Mouse (Mus musculus) forelimb bud, embryonic 11.5 days (tissue): Measurements from ENCODE around the gene Aak1.

Source experiments
- DNase-seq: peaks from one replicate; pipeline ENCODE4 v3.0.0-alpha.2; 2012; ENCODE audit warnings: low read depth, low spot score

Aak1 gene

DNA sequence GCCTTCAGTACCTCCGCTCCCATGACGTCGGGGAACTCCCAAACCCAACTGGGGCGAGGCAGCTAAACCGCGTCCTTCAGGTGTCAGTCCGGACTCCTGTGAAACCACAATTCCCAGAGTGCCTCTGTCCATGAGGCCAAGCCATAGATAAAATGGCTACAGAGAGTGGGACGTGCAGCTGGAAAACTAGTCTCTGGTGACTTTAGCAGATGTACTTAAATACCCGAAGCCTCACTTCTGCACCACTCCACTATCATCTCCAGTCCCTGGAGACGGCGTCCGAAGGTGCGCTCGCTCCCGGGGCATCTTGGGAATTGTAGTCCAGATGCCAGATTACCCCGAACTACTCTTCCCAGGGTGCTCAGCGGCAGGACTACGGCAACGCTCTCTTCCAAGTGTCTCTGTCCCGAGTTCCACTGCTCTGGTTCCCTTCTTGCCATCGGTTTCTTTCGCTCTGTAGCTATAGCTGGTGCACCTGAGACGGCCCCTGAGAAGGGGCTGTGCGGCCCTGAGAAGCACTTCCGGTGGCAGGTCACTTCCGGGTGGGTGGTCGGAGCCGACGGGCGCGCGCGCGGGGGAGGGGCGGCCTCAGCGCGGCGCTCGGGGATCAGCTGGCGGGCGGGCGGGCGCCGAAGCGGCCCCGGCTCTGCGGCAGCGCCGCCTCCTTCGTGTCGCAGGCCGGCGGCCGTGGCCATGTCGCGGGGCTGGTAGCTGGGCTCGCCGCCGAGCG, at the start of gene Aak1:
Gene Aak1, plus strand, starts transcription at position 603 of the 730 bp plus-strand sequence.
- peak; percentile 84 for DNase-seq

DNA sequence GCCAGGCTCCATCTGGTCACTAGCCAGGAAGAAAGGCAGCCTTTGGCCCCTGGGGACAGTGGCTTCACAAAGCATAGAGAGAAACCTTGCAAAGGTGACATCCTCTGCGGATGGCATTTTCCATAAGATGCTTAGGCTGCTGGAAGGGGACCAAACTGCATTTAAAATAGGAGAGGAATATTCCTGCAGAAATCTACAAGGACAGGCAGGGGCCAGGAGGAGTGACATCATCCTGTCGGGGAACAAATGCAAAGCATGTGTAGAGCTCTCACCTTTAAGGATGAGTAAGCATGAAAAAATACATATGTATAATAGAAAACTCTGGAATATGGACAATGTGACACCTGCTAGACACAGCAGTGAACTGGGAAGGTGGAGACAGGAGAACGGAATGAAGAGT, 48.9 kb upstream of the Aak1 start:
- DNase-seq, result no peak

DNA sequence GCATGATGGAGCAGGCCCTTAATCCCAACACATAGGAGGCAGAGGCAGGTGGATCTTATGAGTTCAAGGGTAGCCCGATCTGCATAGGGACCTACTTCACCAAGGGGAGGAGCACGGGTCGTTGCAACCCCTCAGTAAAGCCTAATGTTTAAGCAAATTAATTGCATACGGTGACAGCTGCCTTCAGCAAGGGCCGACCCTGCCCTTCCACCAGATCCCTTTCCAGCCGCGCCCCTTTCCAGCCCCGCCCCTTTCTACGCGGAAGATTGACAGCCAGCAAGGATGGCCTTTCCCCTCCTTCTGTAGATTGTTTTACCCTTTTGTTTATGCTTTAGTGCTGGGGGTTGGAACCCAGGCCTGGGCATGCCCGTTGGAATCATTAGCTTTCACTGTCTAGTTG, 47.9 kb upstream of the Aak1 start:
- no peak for DNase-seq

DNA sequence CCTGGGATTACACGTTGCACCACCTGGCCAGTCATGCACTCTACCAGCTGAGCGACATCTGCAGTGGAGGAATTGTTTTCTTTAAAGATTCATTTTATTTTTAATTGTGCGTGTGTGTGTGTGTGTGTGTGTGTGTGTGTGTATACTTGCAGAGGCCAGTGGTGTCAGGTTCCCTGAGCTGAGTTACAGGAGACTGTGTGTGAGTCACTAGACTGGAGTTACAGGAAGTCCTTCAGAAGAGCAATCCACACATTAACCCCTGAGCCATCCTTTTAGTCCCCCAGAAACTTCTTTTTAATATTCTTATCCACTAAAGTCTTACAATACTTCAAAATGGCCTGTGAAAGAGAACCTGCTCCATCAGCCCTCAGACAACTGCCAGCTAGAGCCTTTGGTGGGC, 44.7 kb upstream of the Aak1 start:
- DNase-seq, result no peak

DNA sequence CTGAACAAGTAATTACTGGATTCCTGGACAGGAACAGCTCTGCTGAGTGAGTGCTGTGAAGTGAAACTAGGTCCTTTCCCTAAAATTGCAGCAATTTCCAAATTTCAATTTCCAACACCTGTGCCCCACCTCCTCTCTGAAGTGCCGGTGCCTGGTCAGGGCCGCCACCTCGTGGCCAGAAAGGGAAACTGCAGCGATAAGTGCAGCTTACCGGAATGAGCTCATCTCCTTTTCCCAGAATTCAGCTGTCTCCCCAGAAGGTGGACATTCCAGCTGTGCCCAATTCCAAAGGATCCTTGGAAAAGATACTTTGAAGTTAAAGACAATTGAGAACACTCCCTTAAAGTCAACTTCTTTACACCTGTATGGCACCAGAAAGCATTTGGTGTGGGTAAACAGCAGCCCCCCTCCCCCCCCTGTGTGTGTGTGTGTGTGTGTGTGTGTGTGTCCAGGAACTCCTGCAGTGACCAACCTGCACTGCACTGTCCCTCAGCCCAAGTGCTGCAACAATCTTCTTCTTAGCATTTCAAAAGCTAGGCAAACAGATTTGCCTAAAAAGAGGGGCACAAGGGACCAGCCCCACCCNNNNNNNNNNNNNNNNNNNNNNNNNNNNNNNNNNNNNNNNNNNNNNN, 42.7 kb upstream of the Aak1 start:
- peak; percentile 51 for DNase-seq

DNA sequence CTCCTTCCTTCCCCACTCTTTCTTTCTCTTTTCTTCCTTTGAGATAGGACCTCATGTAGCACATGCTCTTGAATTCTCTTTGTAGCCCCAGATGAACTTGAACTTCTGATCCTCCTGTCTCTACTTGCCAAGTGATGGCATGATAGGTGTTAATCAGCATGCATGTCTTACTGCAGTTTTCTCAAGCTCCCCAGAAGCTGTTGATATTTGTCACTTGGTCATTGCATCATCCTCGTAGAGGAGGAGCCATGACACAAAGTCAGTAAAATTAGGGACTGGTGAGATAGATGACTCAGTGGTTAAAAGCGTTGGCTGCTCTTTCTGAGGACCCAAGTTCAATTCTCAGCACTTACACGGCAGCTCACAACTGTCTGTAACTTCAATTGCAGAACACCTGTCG, 36.4 kb upstream of the Aak1 start:
- DNase-seq, result no peak

DNA sequence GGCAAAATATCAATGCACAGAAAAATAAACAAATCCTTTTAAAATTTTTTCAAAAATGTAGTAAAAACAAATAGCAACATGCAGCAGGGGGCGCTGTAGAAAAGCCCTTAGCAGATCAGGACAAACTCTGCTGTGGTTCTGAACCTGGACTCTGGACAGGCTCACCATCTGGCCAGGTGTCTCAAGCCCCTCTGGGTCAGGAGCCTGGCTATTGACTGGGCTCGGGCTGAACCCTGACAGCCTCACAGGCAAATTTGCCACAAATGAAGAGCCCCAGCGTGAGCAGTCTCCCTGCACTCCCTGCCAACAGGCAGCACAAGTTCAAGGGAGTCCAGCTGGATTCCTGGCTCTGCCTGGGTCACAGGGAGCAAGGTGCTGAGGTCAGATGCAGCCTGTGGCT, 36.0 kb upstream of the Aak1 start:
- DNase-seq, result no peak

DNA sequence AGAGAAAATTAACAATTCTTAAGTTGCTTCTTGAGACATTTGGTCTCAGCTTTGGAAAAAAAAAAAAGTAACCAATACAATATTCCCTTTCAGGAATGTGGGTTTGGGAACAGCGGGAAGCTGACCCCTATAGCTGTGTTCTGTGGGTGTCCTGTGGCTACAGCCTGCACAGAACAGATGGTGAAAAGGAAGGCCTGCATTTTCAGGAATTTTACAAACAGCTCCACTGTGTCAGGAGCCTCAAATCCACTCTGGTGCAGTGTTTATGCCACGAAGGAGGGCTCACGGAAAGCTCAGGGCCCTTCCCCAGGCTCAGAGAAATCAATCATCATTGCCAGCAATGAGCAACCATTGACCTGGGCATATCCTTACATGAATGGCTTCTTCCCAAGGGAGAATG, 34.4 kb upstream of the Aak1 start:
- no peak for DNase-seq

DNA sequence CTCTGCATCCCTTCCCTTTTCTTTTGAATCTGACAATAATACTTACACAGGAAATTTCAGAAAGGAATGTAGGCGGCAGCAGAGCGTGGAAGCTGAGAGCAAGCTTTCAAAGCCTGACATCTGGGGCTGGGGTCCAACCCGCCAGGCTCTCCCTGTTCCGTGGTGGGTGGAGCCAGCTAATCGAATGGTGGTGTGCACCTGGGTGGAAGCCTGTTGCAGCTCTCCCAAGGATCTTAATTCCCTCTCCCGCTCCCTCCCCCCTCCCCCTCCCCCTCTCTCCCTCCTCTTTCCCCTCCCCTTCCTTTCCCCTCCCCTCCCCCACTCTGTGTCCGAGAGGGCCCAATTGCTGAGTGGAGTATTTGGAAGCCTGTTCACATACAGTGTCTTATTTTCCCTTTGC, 33.9 kb upstream of the Aak1 start:
- peak; percentile 43 for DNase-seq

DNA sequence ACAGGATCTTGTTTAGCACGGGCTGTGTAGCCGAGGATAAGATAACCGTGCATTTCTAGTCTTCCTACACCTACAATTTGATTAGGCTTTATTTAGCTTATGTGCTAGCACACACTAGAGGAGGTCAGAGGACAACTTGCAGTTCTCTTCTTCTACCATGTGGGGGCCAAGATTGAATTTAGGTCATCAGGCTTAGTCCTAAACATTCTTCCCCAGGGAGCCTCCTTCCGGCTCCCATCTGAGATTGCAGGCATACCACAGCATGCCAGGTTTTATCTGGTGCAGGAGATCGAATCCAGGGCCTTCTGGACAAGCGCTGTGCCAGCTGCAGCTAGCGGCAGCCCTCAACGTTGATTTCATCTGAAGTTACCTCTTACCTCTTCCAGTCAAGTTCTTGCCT, 32.7 kb upstream of the Aak1 start:
- DNase-seq, result peak; percentile 54

DNA sequence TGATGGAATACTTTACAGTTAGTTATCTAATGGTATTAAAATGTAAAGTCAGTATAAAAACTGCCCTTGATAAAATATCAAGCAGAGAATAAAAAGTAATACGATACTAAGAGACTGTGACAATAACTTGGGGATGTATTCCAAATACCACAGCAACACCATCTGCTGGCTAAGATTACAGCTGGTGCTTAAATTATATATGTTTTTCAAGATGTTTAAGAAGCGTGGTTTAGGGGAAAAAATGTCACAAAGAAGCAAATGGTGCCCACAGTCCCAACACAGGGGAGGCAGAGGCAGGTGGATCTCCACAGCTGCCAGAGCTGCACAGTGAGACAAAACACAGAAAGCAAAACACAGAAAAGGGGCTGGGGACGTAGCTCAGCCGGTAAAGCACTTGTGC, 30.4 kb upstream of the Aak1 start:
- no peak for DNase-seq

DNA sequence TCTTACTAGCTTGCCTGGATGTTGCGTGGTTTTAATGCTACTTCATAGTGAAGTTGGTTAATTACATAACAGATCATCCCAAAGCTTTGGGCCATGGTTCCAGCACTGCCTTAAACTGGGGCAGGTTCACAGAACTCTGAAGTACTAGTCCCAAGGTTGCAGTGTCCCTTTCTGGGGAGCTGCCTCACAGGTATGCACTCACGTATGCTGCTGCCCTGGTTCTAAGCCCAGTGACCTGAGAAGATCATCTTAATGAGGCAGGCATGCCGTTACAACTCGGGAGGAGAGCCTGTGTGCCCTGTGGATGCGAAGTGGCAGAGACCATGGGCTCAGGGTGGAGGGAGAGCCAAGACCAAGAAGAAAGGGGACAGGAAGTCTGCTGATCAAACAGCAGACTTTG, 29.4 kb upstream of the Aak1 start:
- DNase-seq, result no peak

DNA sequence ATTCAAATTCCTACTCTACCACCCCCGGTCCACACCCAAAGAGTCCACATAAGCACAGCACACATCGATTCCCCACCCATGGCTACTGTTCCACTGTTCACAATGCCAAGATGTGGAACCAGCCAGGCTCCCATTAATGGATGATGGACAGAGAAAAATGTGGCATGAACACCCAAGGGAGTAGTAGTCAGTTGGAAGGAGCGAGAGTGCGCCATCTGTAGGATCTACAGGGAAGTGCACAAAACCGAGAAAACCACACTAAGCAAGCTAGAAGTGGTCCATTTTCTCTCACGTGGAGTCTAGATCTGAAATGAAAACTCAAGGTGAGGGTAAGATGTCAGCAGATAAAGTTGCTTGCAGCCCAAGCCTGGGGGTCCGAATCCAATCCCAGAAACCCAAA, 28.6 kb upstream of the Aak1 start:
- DNase-seq, result no peak

DNA sequence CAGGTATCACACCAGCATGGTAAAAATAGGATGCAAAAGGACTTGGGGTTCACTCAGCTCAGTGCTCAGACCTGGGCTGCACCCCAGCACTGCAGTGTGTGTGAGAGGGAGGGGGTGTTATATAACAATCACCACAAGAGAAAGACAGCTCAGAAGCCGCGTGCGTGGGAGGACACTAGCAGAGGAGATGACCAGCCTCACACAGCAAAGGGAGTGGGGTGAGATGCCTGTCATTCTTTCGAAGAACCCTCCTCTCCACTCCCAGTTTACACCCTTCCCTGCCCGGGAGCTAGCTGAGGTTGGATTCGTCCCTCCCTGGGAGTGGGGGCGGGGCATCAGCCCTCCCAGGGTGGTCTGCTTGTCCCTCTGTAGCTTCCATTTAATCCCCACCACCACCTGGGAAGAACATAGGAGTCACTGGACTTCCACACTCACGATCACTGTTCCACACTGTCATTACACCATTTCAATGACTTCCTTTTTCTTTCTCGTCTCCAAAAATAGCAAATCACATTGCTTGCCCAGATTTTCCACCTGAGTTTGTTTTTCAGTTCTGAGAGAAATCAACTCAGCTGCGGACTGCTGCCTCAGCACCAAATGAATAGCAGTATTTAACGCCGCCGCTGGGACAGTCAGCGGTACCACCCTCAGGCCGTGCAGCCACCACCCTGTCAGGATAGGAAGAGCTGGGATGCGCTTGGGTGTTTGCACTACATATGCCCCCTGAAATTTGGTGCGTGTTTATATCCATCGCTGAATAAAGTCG, 26.8 kb upstream of the Aak1 start:
- DNase-seq, result no peak

DNA sequence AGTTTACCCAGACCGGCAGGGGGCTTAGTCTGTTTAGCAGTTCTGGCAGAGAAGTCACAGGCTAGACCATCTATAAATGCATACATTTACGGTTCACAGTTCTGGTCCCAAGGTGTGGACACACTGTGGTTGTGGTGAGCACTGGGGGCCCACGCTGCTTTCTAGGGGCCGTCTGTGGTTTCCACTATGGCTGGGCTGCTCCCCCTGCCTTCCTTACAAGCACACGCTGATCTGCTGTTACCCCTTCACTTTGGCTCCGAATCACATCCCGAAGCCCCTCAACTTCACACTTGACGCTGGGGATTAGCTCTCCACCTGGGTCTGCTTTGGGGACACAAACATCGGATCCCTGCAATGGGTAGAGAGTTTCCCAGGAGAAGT, 26.3 kb upstream of the Aak1 start:
- no peak for DNase-seq

DNA sequence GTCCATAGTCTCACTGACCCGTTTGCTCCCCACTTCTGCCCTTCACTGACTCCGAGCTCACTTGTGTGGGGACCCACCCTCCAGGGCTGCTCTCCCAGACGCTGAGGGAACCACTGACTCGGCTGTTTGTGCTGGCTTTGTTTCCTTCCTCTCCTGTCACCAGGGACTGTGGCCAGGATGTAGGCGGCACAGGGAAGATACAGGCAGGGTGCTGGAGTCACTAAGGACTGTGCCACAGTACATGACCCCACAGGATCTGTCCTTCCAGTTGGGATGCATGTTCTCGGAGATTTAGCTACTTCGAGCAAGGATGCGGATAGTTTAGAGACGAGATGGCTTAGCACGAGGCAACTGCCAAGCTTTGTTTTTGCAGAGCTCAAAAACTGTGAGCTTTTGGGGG, 25.5 kb upstream of the Aak1 start:
- no peak for DNase-seq

DNA sequence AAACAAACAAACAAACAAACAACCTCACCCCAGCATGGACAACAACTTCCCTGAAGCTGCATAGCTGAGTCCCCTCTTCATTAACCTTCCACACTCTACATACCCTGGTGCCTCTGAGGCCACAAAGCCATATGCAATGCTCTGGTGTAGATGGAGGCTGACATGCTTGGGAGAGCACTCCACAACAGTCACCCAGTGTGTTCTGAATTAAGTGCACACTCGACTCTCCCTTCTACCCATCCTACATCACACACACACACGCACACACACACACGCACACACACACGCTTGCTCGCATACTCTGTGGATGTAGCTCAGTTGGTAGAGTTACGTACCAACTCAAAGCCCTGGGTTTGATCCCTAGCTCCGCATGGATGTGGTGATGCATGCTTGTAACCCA, 24.9 kb upstream of the Aak1 start:
- no peak for DNase-seq

DNA sequence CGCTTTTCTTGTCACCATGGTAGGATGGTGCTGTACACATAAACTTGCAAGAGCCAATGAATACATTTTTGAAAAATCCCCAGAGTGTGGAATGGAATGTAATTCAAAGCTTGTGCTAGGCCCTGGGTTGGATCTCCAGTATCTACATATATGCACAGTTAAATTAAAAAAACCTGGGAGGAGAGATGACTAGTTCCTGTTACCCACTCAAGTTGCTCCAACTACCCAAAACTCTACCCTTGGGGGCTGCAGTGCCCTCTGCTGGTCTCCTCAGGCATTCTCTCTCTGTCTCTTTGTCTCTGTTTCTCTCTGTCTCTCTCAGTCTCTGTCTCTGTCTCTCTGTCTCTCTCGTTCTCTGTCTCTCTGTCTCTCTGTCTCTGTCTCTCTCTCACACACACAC, 21.9 kb upstream of the Aak1 start:
- no peak for DNase-seq

DNA sequence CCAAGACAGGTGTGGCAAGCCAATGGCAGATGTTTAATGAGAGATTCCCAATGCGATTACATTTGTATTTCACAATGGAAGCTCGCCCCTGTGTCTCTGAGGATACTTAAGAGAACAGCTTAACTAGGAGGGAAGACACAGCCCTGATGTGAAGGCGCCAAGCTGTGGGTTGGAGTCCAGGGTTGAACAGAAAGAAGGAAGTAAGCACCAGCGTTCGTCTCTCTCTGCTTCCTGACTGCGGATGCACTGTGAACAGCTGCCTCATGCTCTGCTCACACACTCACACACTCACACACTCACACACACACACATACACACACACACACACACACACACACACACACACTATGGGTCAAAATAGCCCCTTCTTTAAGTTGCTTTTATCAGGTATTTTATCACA, 19.5 kb upstream of the Aak1 start:
- no peak for DNase-seq

DNA sequence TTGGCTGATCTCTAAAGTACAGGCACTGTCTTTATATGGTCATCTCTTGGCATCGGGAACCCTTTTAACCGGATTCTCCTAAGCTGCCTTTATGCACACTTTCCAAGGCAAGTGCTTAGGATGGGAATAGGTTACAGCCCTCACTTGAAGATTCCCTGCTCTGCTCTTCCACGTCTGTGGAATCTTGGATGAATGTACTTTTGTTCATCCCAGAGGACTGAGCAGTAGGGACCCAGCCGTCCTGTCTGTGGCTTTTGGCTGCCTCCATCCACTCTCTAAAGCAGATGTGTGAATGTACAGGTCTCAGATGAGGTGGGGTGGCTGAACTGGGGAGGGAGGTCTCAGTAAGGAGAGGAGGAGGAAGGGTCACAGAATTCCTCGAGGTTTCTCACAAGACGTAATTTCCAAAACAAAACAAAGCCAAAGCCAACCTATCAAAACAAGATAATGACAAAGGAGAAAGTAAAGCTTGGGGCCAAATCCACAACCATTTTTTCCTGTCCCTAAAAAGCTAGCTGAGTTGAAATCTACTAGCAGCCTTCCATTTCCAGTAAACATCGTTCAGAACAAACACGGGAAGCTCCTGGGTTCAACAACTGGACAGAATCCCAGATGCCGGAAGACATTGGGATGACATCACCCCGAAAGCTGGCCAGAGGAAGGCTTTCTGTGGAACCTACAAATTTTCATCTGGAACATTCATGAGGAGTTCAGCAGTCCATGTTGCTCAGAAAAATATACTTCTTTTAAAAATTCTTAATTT, 18.4 kb upstream of the Aak1 start:
- DNase-seq, result no peak

DNA sequence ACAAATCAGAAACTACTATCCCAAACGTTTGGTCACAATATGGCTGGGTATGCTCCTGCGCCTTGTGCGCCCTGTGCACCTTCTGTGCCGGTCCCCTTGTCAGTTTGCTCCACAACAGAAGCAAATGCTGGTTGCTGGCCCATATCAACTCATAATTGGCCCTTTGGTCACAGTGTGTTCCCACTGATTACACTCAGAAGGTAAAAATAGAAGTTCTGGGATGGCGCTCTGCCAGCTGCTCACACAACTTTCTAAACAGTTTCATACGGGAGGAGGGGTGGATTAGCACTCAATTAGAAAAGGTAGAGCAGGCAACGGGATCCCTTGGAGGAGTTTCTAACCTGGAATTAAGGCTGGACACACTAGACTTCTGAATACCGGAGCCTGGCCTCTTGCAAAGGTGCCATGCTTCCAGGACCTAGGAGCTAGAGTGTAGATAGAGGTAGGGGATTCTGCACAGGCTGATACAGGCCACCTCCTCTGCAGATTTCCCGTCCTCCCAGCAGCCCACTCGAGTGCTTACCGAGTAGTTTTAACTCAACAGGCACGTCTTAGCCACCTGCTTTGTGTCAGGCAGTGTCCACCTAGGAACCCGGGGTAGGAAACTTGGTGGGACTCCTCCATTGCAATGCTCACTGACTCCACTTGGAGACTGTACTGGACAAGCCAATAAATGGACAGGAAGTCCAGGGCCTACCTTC, 16.4 kb upstream of the Aak1 start:
- DNase-seq, result no peak

DNA sequence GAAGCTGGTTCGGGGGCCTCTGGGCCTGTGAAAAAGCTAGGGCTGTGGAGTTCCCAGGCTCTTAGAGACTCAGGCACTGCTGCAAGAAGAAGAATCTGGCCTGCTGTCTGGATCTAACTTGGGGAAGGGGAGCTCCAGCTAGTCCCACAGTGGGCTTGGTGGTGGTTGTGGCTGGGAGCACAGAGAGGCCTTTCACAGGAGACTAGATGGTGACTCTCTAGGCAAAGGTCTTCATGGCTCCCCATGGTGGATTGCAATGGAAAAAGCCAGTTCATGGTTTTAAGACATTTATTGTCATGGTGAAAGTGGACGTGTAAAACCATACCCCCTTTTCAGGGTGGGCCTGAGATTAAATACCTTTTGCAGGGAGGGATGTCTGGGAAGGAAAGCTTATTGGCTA, 10.2 kb upstream of the Aak1 start:
- DNase-seq, result no peak
